Mouse (Mus musculus): ENCODE measurements around the gene Golga7b.

DNA sequence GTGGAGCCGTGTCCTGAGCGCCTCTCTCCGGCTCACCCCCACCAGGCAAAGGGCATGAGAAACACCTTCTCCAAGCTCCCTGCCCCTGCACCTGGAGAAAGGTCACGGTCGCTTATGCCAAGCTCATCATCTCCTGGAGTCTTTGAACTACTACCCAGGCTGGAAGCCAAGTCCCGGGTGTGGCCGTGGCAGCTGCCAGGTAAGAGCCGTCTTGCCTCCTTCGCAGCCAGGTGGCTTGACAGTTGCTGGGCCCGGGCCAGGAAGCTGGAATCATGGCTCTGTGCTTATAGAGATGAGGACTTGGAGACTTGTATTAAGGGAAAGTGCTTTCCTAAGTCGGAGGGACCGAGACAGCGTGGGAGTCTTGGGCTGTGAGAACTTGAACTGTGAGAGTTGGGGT is 16.4 kb upstream of the Golga7b start:
- TF ChIP-seq GATA1 (IDR thresholded peaks at IDR 0.05; ENCODE audit: low read depth, low read length): no peak
- TF ChIP-seq CTCF (IDR thresholded peaks at IDR 0.05 in 2 of 3, conservative IDR thresholded peaks at IDR 0.05 in 1 of 3; ENCODE audit: control insufficient read depth in 1 of 3, insufficient read depth in 1 of 3, low read depth in 2 of 3, low read length in 3 of 3, poor library complexity in 1 of 3, severe bottlenecking in 1 of 3): no peak
- no peak for TF ChIP-seq POLR2A (IDR thresholded peaks at IDR 0.05; ENCODE audit: control insufficient read depth in 1 of 2, insufficient read depth in 1 of 2, low read depth in 1 of 2, low read length in 2 of 2, poor library complexity in 1 of 2)
- no peak for TF ChIP-seq EP300 (IDR thresholded peaks at IDR 0.05; ENCODE audit: low read depth in 1 of 2, low read length in 2 of 2)
- no peak for TF ChIP-seq USF1 (IDR thresholded peaks at IDR 0.05; ENCODE audit: low read depth, low read length)
- TF ChIP-seq SMC3 (IDR thresholded peaks at IDR 0.05; ENCODE audit: low read depth, low read length): no peak
- no peak for TF ChIP-seq ETS1 (IDR thresholded peaks at IDR 0.05; ENCODE audit: low read depth, low read length)
- no peak for TF ChIP-seq POLR2AphosphoS2 (IDR thresholded peaks at IDR 0.05; ENCODE audit: low read length)
- no peak for TF ChIP-seq USF2 (IDR thresholded peaks at IDR 0.05; ENCODE audit: borderline replicate concordance in 1 of 2, insufficient read depth in 1 of 2, low read depth in 1 of 2, low read length in 2 of 2)
- no peak for TF ChIP-seq POLR2AphosphoS5 (IDR thresholded peaks at IDR 0.05; ENCODE audit: borderline replicate concordance, low read depth, low read length)
- TF ChIP-seq RAD21 (IDR thresholded peaks at IDR 0.05; ENCODE audit: low read depth, low read length): no peak
- TF ChIP-seq SIN3A (IDR thresholded peaks at IDR 0.05; ENCODE audit: low read length): no peak
